Mouse (Mus musculus): ENCODE results near the gene Hba-a2.

DNA sequence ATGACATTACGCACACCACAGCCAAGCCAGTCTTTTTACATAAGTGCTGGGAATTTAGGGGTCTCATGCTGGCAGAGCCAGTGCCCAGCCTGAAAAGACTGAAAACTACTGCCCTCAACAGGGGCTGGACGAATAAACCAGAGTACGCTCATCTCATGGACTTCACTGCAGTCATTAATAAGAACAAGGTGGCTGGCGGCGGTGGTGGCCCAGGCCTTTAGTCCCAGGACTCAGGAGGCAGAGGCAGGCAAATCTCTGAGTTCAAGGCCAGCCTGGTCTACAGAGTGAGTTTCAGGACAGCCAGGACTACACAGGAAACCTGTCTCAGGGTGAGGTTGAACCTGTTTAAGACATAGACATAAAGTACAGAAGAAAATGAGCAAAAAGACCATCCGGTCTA is 30.1 kb upstream of the Hba-a2 start:
- TF ChIP-seq CTCF (IDR thresholded peaks at IDR 0.05; ENCODE audit: borderline replicate concordance, control insufficient read depth, extremely low read depth, insufficient read depth, low read length, poor library complexity), result no peak
- TF ChIP-seq POLR2A (IDR thresholded peaks at IDR 0.05; ENCODE audit: control insufficient read depth, extremely low read depth, insufficient read depth, low read length, poor library complexity), result no peak

Measured in thymus, adult 2 months (tissue).